Mouse (Mus musculus): ENCODE results near the gene Fiz1. TPM values are rescaled to one million over a fixed set of nuclear protein-coding genes. Genes with fewer than 3 reads are reported as not detected.
"Not testable (repeated sequence)": the region's sequence is repeated elsewhere in the genome, so short reads cannot be mapped to it uniquely, and the experiment has no call there.

Fiz1 gene
- polyA plus RNA-seq, 1 experiment from 2014 or later: 51.1 TPM

DNA sequence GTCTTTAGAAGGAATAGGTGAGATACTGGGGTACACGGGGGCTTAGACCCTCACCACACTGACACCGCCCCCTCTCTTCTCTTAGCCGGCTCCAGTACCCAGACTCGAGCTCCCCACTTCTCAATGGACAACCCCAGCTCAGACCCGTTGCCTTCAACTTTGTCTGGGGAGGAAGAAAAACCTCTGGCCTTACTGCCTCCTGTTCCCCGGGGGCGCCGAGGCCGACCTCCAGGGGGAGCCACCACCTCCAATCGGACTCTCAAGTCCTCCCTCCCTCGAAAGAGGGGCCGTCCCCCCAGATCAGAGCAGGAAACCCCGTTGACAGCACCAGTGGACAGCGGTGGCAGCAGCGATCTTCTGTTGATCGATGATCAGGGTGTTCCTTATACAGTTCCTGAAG is 2.9 kb upstream of the Fiz1 start:
- Histone ChIP-seq H3K4me2 (replicated peaks) (no peak overlapping the region), H3K9ac (replicated peaks) (no peak overlapping the region), H3K36me3 (peaks cover 18% of the 10 kb centered on the region), H3K9me3 (no peaks in the 10 kb centered on the region), H3K27ac (no peak overlapping the region), H3K4me3 (replicated peaks) (no peak overlapping the region), H3K27me3 (no peaks in the 10 kb centered on the region), H3K4me1 (replicated peaks) (peaks cover 32% of the 10 kb centered on the region)
- no peak for ATAC-seq
- 88% methylated on average over 16 of the region's 16 CpGs for WGBS

GRCm38 (mm10) chr7:5016920-5017319 is 2.4 kb upstream of the Fiz1 start:
- no peak overlapping the region for H3K4me3 ChIP-seq (replicated peaks)
- H3K27ac ChIP-seq: no peak overlapping the region
- H3K9me3 ChIP-seq: no peaks in the 10 kb centered on the region
- no peak for ATAC-seq
- no peak overlapping the region for H3K4me2 ChIP-seq (replicated peaks)
- no peak overlapping the region for H3K9ac ChIP-seq (replicated peaks)
- WGBS: 96% methylated on average over 2 of the region's 2 CpGs
- no peaks in the 10 kb centered on the region for H3K27me3 ChIP-seq
- H3K36me3 ChIP-seq: peaks cover 18% of the 10 kb centered on the region
- peaks cover 29% of the 10 kb centered on the region for H3K4me1 ChIP-seq (replicated peaks)

GRCm38 (mm10) chr7:5016057-5016456 is 1.6 kb upstream of the Fiz1 start:
- H3K9me3 ChIP-seq: no peaks in the 10 kb centered on the region
- WGBS: 63% methylated on average over 3 of the region's 3 CpGs

DNA sequence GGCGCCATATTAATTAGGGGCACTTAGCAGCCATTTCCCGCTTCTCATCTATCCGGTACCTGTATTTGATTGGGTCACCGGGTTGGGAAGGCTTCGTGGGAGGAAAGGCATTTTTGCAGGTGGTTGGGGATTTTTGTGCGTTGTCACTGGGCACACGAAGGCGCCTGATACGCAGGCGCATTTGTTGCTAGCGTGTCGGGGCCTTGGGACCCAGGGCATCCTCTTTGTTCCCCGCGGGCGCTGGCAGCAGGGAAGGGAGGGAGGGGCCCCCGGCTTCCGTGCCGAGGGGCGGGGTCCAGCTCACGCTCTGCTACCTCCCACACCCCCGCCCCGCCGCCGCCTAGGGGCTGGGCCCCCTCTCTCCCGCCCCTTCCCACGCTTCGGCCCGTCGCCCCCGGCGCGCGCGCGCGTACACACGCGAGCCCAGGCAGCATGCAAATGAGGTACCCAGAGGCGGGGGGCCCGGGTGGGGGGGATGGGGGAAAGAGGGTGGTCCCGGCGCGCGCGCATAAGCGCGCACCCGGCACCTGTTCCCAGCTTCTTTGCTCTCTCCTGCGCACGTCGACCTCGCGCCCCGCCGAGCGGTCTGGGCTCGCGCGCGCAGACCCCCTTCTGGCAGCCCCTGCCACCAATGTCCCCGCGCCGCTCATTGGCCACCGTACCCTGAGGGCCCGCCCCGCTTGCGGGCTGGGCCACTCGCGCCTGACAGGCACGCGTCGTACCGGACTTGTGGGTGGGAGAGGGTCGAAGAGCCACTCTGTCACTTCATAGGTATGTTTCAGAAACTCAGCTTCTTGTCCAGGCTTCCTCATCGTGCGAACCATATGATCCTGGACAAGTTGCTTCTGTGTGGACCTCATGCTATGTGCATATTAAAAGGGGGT is 863 bp upstream of the Fiz1 start, which contains the start of gene Gm44973:
TSS of gene Gm44973 (plus strand) at position 379 of the 884 bp plus-strand sequence.
- Histone ChIP-seq H3K4me1 (replicated peaks) (peaks cover 18% of the 10 kb centered on the region), H3K9ac (replicated peaks) (peak within 1 kb of the TSS; percentile 83), H3K4me2 (replicated peaks) (peak within 1 kb of the TSS; percentile 61), H3K36me3 (peaks cover 33% of the 10 kb centered on the region), H3K27me3 (no peaks in the 10 kb centered on the region), H3K9me3 (no peaks in the 10 kb centered on the region), H3K27ac (peak within 1 kb of the TSS; percentile 98), H3K4me3 (replicated peaks) (peak within 1 kb of the TSS; percentile 71)
- ATAC-seq: peak; percentile 86
- under 1% methylated on average over 48 of the region's 76 CpGs for WGBS

More at GRCm38 (mm10) chr7:5016057-5016456, 1.6 kb upstream of the Fiz1 start:
- H3K27ac ChIP-seq: peak overlapping the region; percentile 98
- H3K27me3 ChIP-seq: no peaks in the 10 kb centered on the region
- H3K9ac ChIP-seq (replicated peaks): peak overlapping the region; percentile 67
- H3K4me2 ChIP-seq (replicated peaks): peak overlapping the region; percentile 61
- H3K36me3 ChIP-seq: peaks cover 26% of the 10 kb centered on the region
- ATAC-seq: no peak
- H3K4me1 ChIP-seq (replicated peaks): peaks cover 22% of the 10 kb centered on the region
- H3K4me3 ChIP-seq (replicated peaks): peak overlapping the region; percentile 71

GRCm38 (mm10) chr7:5012681-5013513 is 1.6 kb downstream of the Fiz1 start:
- WGBS: 89% methylated on average over 27 of the region's 27 CpGs
- no peak overlapping the region for H3K27ac ChIP-seq
- ATAC-seq: no peak
- H3K36me3 ChIP-seq: peaks cover 56% of the 10 kb centered on the region
- H3K4me2 ChIP-seq (replicated peaks): peak overlapping the region; percentile 61; the same call in 1 of the 2 replicates
- H3K4me1 ChIP-seq (replicated peaks): peaks cover 15% of the 10 kb centered on the region
- no peak overlapping the region for H3K4me3 ChIP-seq (replicated peaks)
- H3K27me3 ChIP-seq: no peaks in the 10 kb centered on the region
- H3K9me3 ChIP-seq: no peaks in the 10 kb centered on the region
- no peak overlapping the region for H3K9ac ChIP-seq (replicated peaks)

DNA sequence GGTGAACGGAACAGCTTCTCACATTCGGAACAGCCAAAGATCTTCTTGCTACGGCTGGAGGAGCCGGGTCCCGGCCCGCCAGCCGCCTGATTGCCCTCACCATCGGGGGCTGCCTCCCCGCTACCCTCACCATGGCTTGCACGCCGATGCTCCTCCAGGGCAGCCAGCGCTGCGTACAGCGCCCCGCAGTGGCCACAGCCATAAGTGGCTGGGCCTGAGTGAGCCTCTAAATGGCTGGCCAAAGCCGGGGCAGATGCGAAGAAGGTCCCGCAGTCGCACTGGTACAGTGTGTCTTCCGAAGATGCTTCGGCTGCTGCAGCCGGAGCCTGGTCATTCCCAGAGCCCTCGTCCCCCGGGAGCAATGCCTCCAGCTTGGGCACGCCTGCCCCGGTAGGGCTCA is 6.3 kb downstream of the Fiz1 start:
- Histone ChIP-seq H3K4me2 (replicated peaks) (no peak overlapping the region), H3K4me3 (replicated peaks) (no peak overlapping the region), H3K27me3 (no peaks in the 10 kb centered on the region), H3K4me1 (replicated peaks) (0 out of 2 replicates have a peak, but pooled peaks cover 3% of the 10 kb centered on the region), H3K27ac (no peak overlapping the region), H3K9me3 (no peaks in the 10 kb centered on the region), H3K9ac (replicated peaks) (no peak overlapping the region), H3K36me3 (peaks cover 72% of the 10 kb centered on the region)
- ATAC-seq: peak; percentile 31; the same call in 1 of the 2 replicates
- 96% methylated on average over 26 of the region's 26 CpGs for WGBS

DNA sequence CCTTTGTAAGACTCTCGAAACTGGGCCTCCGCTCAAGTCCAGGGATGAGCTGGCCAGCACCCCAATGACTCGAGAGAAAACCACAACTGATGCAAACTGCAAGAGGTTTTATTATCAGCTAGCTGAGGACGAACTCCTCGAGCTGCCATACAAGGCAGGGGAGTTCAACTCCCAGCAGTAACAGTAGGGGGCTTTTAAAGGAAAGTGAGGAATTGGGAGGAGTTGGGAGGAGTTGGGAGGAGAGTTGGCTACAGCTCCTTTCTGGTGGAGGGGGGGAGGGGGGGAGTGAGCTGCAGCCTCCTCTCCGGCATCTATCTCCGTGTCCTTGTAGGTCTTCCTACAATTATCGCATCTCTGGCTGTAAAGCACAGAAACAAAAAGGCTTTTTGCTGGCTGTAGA is 11.6 kb downstream of the Fiz1 start:
- ATAC-seq; H3K9me3 ChIP-seq; H3K4me2 ChIP-seq (replicated peaks); H3K27me3 ChIP-seq; H3K9ac ChIP-seq (replicated peaks); H3K4me3 ChIP-seq (replicated peaks); H3K27ac ChIP-seq; H3K4me1 ChIP-seq (replicated peaks): not testable (repeated sequence)
- WGBS: 72% methylated on average over 8 of the region's 8 CpGs
- H3K36me3 ChIP-seq: peaks cover 20% of the 10 kb centered on the region

- H3K4me3 ChIP-seq (replicated peaks): no peak overlapping the region
- H3K27ac ChIP-seq: no peak overlapping the region
- H3K9me3 ChIP-seq: no peaks in the 10 kb centered on the region
- no peak overlapping the region for H3K9ac ChIP-seq (replicated peaks)
- no peak for ATAC-seq
- peaks cover 14% of the 10 kb centered on the region for H3K4me1 ChIP-seq (replicated peaks)
- H3K4me2 ChIP-seq (replicated peaks): no peak overlapping the region
- 0 out of 2 replicates have a peak, but pooled peaks cover under 1% of the 10 kb centered on the region for H3K27me3 ChIP-seq
- WGBS: 65% methylated on average over 2 of the region's 2 CpGs
- H3K36me3 ChIP-seq: no peaks in the 10 kb centered on the region
Observed at GRCm38 (mm10) chr7:4999876-5000275, 14.6 kb downstream of the Fiz1 start.

DNA sequence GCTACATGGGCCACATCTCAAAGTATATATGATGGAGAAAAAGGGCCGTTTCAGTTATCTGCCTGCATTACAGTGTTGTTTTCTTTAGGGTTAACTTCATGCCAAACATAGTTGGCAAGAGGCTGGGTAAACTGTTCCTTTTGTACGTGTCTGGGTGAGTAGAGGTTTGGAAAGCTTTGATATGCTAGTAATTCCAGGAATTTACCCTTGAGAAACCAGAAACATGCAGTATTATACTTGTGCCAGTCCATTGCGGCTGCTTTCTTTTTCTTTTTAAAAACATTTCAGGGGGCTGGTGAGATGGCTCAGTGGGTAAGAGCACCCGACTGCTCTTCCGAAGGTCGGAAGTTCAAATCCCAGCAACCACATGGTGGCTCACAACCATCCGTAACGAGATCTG is 17.6 kb downstream of the Fiz1 start:
- Histone ChIP-seq H3K9me3 (no peaks in the 10 kb centered on the region), H3K27me3 (0 out of 2 replicates have a peak, but pooled peaks cover 9% of the 10 kb centered on the region), H3K36me3 (peaks cover 27% of the 10 kb centered on the region), H3K4me2 (replicated peaks) (peak overlapping the region; percentile 94), H3K4me1 (replicated peaks) (peaks cover 40% of the 10 kb centered on the region), H3K9ac (replicated peaks) (peak overlapping the region; percentile 81), H3K27ac (peak overlapping the region; percentile 87; the same call in 1 of the 2 replicates), H3K4me3 (replicated peaks) (peak overlapping the region; percentile 68)
- no peak for ATAC-seq
- 74% methylated on average over 6 of the region's 8 CpGs for WGBS

- 4% methylated on average over 15 of the region's 26 CpGs for WGBS
- H3K27ac ChIP-seq: peak within 1 kb of the TSS; percentile 87
- H3K27me3 ChIP-seq: 0 out of 2 replicates have a peak, but pooled peaks cover 9% of the 10 kb centered on the region
- peak within 1 kb of the TSS; percentile 94 for H3K4me2 ChIP-seq (replicated peaks)
- H3K4me3 ChIP-seq (replicated peaks): peak within 1 kb of the TSS; percentile 68
- no peaks in the 10 kb centered on the region for H3K9me3 ChIP-seq
- peak within 1 kb of the TSS; percentile 81 for H3K9ac ChIP-seq (replicated peaks)
- peaks cover 40% of the 10 kb centered on the region for H3K4me1 ChIP-seq (replicated peaks)
- peaks cover 33% of the 10 kb centered on the region for H3K36me3 ChIP-seq
- peak; percentile 88 for ATAC-seq
Observed at GRCm38 (mm10) chr7:4996003-4996895, 18.2 kb downstream of the Fiz1 start, which contains the start of gene Zfp579. TSS of gene Zfp579 (minus strand) at chr7:4996158.
